8 mouse cellular contexts compared by ENCODE assay signal in genomic region chr1:171566777-171567176, GRCm38 (mm10). TPM values are rescaled to one million over a fixed set of nuclear protein-coding genes. Genes with fewer than 3 reads are reported as not detected.
DNase-seq lines count a peak whose midpoint lies in the region; ATAC-seq lines count a peak whose summit lies in the region.

No protein-coding gene starts in this region.

- no peaks in the 10 kb centered on the region for H3K36me3 ChIP-seq in lung, embryonic 16.5 days (ENCODE audit: control insufficient read depth, insufficient read depth, low read length)

- no peak overlapping the region for H3K9ac ChIP-seq in lung, embryonic 16.5 days (ENCODE audit: low read length)

- ATAC-seq in frontal cortex, adult (ENCODE audit: low TSS enrichment): peak; percentile 55; the same call in 1 of the 2 replicates
- 0 out of 2 replicates have a peak, but pooled peaks have one; percentile 41 for ATAC-seq in lung, embryonic 16.5 days (ENCODE audit: low read depth)

- no peak overlapping the region for H3K4me2 ChIP-seq in lung, embryonic 16.5 days (ENCODE audit: low read depth, low read length)

- DNase-seq in gastrocnemius, postnatal 10 days: peak; percentile 41
- DNase-seq in gastrocnemius, adult 8-10 months (ENCODE audit: low spot score in 2 of 2): no peak
- DNase-seq in MN1 (ENCODE audit: low spot score): peak; percentile 52
- DNase-seq in cerebellum, adult 18-20 months: peak; percentile 43 to 45
- DNase-seq in kidney, adult 9 months: peak; percentile 50
- DNase-seq in right cerebral cortex, postnatal 14 days: peak; percentile 33

- no peak overlapping the region for H3K4me3 ChIP-seq in lung, embryonic 16.5 days (ENCODE audit: low read length)

- no peaks in the 10 kb centered on the region for H3K4me1 ChIP-seq in lung, embryonic 16.5 days (replicated peaks; ENCODE audit: control insufficient read depth, insufficient read depth, low read length)

- no peaks in the 10 kb centered on the region for H3K9me3 ChIP-seq in lung, embryonic 16.5 days (ENCODE audit: control insufficient read depth, low read length)

- WGBS in lung, embryonic 16.5 days: 21% methylated on average over 8 of the region's 8 CpGs

- no peaks in the 10 kb centered on the region for H3K27me3 ChIP-seq in lung, embryonic 16.5 days (ENCODE audit: control insufficient read depth, insufficient read depth, low read depth, low read length)

- no peak overlapping the region for H3K27ac ChIP-seq in lung, embryonic 16.5 days (ENCODE audit: low read length)

RNA-seq across cellular contexts. Expression of gene Cd244a, which starts 7.8 kb away (rescaled TPM):
- under 1 TPM in 1 of 2 experiments, not detected in 1; 0.34 TPM for total RNA-seq in gastrocnemius, postnatal 10 days (2021)
- total RNA-seq in gastrocnemius, adult 8-10 months (2022): under 1 TPM in 1 of 4 experiments, not detected in 3; 0.19 TPM
- 0.85 and 1.0 TPM in 2 replicates for polyA plus RNA-seq in lung, embryonic 16.5 days (2015; fragmentation: Nextera tagmentation; extraction: Ambion mirVana)

RNA-seq across cellular contexts. Expression of gene Itln1, which starts 31.7 kb away (rescaled TPM):
- total RNA-seq in gastrocnemius, postnatal 10 days (2021): not detected
- not detected for total RNA-seq in gastrocnemius, adult 8-10 months (2022)
- polyA plus RNA-seq in lung, embryonic 16.5 days (2015; fragmentation: Nextera tagmentation; extraction: Ambion mirVana): not detected in 2 replicates

RNA-seq across cellular contexts. Expression of gene Ly9, which starts 40.4 kb away (rescaled TPM):
- total RNA-seq in gastrocnemius, postnatal 10 days (2021): under 1 TPM; 0.23 to 0.50 TPM
- total RNA-seq in gastrocnemius, adult 8-10 months (2022): under 1 TPM in 2 of 4 experiments, not detected in 2; 0.18 to 0.27 TPM
- polyA plus RNA-seq in lung, embryonic 16.5 days (2015; fragmentation: Nextera tagmentation; extraction: Ambion mirVana): 0.49 and 0.85 TPM in 2 replicates

Comparison
In these comparisons a context has a peak if more than half of its experiments do, and no peak if none do; other contexts are left out.
1. DNase-seq: peak in gastrocnemius, postnatal 10 days (single experiment), MN1 (single experiment), cerebellum, adult 18-20 months (2 of 2), kidney, adult 9 months (single experiment) and right cerebral cortex, postnatal 14 days (single experiment); none in gastrocnemius, adult 8-10 months (0 of 2).